Mouse (Mus musculus) erythroblast, embryonic 14.5 days (primary cell): ENCODE data around the gene Twist2. TPM values are rescaled to one million over a fixed set of nuclear protein-coding genes. Genes with fewer than 3 reads are reported as not detected.

Source experiments
- H3K27me3 ChIP-seq: 2 replicates; pipeline ENCODE4 v1.6.1; 2012; ENCODE audit warnings: inconsistent platforms; ENCODE audit not compliant: control insufficient read depth
- H3K36me3 ChIP-seq: 2 replicates; pipeline ENCODE4 v1.6.1; 2012; ENCODE audit warnings: mild to moderate bottlenecking, inconsistent platforms; ENCODE audit not compliant: control insufficient read depth
- H3K4me1 ChIP-seq: 2 replicates; pipeline ENCODE4 v1.6.1; 2012; ENCODE audit warnings: inconsistent platforms; ENCODE audit not compliant: control insufficient read depth
- H3K4me3 ChIP-seq: replicated peaks from 2 replicates; pipeline ENCODE3; 2012; ENCODE audit warnings: moderate library complexity, mild to moderate bottlenecking, inconsistent platforms
- H3K9me3 ChIP-seq: 2 replicates; pipeline ENCODE4 v1.6.1; 2012; ENCODE audit warnings: low read length, inconsistent platforms, mixed read lengths; ENCODE audit not compliant: control insufficient read depth
- GATA1 ChIP-seq: IDR thresholded peaks from 2 replicates; pipeline ENCODE4 v1.6.1; 2012; ENCODE audit warnings: low read length, inconsistent platforms, mixed read lengths
- TAL1 ChIP-seq: IDR thresholded peaks from 3 replicates; pipeline ENCODE4 v1.6.1; 2012; ENCODE audit warnings: low read length, inconsistent platforms, mixed read lengths
- polyA plus RNA-seq: library from polyadenylated mRNA; stranded (reverse); fragments of >175 nt; gene quantifications from 2 replicates; pipeline ENCODE4 v1.2.3, GENCODE M21; 2012

Twist2 gene
- polyA plus RNA-seq, 1 experiment = not detected

DNA sequence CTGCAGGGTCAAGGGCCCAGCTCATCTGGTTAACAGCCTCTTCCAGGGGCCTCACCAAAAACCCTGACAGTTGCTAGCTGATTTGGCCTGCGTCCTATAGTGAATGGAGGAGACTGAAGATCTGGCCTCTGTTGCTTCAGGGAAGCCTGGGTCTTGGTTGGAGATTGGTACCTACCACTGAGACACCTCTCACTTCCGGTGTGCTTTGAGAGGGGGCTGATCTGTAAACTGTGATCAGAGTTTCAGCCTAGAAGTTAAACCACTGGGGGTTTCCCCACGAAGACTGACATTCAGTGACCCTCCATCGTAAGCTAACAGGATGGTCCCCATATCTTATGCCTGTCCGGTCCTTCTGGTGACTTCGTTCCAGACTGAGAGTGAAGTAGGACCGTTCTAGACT, 30.7 kb downstream of the Twist2 start:
- TF ChIP-seq TAL1 = no peak
- TF ChIP-seq GATA1 = no peak
- Histone ChIP-seq H3K4me3 (no peak overlapping the region), H3K27me3 (no peaks in the 10 kb centered on the region), H3K36me3 (no peaks in the 10 kb centered on the region), H3K9me3 (no peaks in the 10 kb centered on the region), H3K4me1 (no peaks in the 10 kb centered on the region)

- TF ChIP-seq TAL1 = no peak
- no peak for TF ChIP-seq GATA1
Measured at GRCm38 (mm10) chr1:91839557-91839956, 38.3 kb downstream of the Twist2 start.

DNA sequence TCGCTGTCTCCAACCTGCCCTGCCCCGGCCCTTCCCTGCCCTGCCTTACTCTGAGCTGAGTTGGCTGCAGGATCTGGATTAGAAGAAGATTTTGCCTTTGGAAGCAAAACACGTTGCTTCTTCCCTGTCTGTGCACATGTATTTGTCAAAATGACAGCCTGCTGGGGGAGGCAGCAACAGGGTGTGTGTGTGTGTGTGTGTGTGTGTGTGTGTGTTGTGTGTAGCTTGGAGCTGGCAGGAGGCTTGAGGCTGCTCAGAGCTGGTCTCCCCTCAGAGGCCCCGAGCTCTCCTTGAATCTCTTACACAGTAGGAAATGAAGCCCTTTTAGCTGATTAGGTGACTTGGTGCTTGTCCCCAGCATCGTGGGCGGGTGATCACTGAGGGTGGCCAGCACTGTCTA, 38.7 kb downstream of the Twist2 start:
- no peak for TF ChIP-seq GATA1
- TF ChIP-seq TAL1 = no peak
- 0 out of 2 replicates have a peak, but pooled peaks cover 2% of the 10 kb centered on the region for H3K9me3 ChIP-seq
- no peak overlapping the region for H3K4me3 ChIP-seq
- H3K27me3 ChIP-seq = no peaks in the 10 kb centered on the region
- H3K36me3 ChIP-seq = no peaks in the 10 kb centered on the region
- no peaks in the 10 kb centered on the region for H3K4me1 ChIP-seq

More at GRCm38 (mm10) chr1:91839557-91839956, 38.3 kb downstream of the Twist2 start:
- Histone ChIP-seq H3K4me3 (no peak overlapping the region), H3K4me1 (no peaks in the 10 kb centered on the region), H3K27me3 (no peaks in the 10 kb centered on the region), H3K36me3 (no peaks in the 10 kb centered on the region), H3K9me3 (0 out of 2 replicates have a peak, but pooled peaks cover 2% of the 10 kb centered on the region)

DNA sequence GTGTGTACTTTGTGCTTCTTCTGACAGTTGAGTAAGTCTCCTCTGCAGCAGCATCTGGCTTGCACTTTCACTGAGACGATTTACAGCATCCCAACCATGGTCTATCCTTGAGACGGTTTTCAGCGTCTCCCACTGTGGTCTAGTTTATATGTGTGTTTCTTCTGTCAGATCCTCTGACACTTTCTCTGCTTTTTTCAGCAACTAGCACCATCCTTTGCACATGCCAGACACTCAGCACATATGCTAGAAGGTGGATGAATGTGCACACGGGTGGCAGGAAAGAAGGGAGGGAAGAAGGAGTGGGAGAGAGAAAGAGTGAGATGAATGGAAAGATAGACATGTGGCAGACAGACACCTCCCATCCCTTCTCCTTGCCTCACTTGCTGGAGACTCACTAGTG, 43.0 kb downstream of the Twist2 start:
- Histone ChIP-seq H3K4me3 (no peak overlapping the region), H3K27me3 (no peaks in the 10 kb centered on the region), H3K9me3 (0 out of 2 replicates have a peak, but pooled peaks cover 2% of the 10 kb centered on the region), H3K36me3 (no peaks in the 10 kb centered on the region), H3K4me1 (no peaks in the 10 kb centered on the region)
- TF ChIP-seq GATA1 = no peak

GRCm38 (mm10) chr1:91844681-91845379, 43.6 kb downstream of the Twist2 start:
- TF ChIP-seq GATA1 (no peak), TAL1 (no peak)
- Histone ChIP-seq H3K9me3 (0 out of 2 replicates have a peak, but pooled peaks cover 2% of the 10 kb centered on the region), H3K36me3 (no peaks in the 10 kb centered on the region), H3K4me1 (no peaks in the 10 kb centered on the region), H3K27me3 (no peaks in the 10 kb centered on the region), H3K4me3 (no peak overlapping the region)

DNA sequence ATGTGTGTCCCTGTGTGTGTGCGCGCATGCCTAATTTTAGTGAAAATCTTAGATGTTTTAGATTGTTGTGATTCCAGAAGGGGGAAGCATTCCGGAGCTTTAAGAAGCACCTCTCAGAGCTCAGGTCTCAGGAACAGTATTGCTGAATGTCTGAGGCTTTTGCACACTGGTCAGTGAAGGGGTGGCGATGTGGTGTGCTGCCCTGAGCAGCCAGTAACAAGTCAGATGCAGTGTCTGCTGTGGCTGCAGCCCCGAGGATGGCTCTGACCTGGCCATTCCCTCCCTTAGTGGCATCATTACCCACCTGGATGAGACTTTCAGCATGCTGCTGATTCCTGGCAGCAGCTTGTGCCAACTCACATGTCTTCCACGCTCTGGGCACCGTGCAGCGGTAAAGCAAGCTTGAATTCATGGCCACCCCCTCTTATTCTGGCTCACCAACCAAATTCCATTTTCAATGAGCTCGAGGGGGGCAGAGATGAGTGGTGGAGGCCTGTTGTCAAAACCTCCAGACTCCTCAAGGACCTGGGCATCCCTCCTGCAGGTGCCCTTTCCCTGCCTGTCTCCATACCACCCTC, 44.2 kb downstream of the Twist2 start:
- TF ChIP-seq TAL1 = no peak
- TF ChIP-seq GATA1 = no peak
- Histone ChIP-seq H3K4me3 (no peak overlapping the region), H3K4me1 (no peaks in the 10 kb centered on the region), H3K36me3 (no peaks in the 10 kb centered on the region), H3K9me3 (0 out of 2 replicates have a peak, but pooled peaks cover 2% of the 10 kb centered on the region), H3K27me3 (no peaks in the 10 kb centered on the region)

- no peaks in the 10 kb centered on the region for H3K4me1 ChIP-seq
- H3K4me3 ChIP-seq = no peak overlapping the region
- H3K27me3 ChIP-seq = no peaks in the 10 kb centered on the region
- no peaks in the 10 kb centered on the region for H3K9me3 ChIP-seq
- TF ChIP-seq TAL1 (no peak), GATA1 (no peak)
- no peaks in the 10 kb centered on the region for H3K36me3 ChIP-seq
Measured at GRCm38 (mm10) chr1:91851300-91851699, 50.0 kb downstream of the Twist2 start.

DNA sequence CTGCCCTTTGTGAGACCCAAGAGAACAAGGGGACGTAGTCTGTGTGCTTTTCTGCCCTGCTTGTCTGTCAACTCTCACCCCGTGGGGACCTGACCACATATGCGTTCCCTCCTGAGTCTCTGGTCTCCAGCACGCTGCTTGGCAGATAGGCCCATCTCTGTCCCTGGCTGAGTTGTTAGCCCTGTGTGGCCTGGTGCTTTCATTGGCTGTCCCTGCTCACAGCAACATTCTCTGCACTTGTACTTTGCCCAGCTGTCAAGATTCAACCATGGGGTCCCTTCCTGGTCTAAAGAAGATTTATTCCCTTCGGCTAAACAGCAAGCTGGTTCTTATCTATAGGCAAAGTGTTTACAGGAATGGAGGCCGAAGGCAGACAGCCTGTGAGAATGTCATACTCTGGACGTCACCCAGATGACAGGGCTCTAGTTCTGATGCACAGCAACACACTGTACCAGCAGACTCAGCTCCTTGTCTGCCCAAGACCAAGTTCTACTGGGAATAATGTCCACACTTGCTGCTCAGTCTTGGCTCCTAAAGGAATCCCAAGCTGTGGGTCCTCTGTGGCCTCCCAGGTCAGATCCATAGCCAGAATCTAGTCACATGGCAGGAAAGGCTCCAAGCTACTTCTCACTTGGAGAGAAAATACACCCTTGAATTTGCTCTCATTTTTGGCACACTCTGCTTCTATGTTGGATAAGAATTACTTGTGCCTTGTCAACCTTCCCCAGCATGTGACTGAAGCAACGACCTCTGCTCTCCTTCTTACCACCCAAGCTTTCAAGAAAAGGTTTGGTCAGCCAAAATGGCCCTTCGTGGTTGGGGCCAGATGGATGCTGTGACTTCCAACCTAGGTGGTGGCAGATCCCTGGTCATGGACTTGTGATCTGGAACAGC, 55.8 kb downstream of the Twist2 start:
- Histone ChIP-seq H3K9me3 (no peaks in the 10 kb centered on the region), H3K4me3 (no peak overlapping the region), H3K4me1 (no peaks in the 10 kb centered on the region), H3K27me3 (no peaks in the 10 kb centered on the region), H3K36me3 (no peaks in the 10 kb centered on the region)
- no peak for TF ChIP-seq TAL1
- no peak for TF ChIP-seq GATA1
